Mouse (Mus musculus): ENCODE results near the gene Hsph1.

DNA sequence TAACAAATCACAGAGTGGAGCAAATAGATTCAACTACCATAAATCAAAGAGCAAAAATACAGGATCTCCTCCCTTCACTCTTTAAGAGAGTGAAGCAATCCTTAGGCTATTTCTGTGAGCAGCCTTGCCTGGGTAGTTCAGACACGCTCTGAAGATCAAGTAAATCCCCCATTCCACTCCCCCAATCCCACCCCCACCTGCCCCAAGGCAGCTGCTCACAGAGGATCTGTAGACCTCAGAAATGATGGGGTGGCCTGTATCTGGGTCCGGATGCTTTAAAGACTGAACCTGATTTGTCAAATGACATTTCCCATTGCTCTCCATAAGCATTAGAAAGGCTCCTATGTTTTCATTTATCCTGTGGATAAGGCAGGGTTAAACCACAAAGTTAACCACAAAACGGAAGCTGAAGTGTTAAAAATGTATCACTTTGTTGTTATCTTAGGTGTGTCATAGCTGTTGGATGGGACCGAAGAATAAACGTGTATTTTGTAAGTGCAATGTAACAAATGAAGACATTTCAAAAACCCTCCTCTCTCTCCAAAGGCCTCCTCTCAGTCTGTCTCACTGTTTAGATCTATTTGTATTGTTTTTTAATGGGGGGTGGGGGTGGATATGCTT, 53.4 kb downstream of the Hsph1 start:
- no peak for TF ChIP-seq CTCF (conservative IDR thresholded peaks at IDR 0.05 in 1 of 2, IDR thresholded peaks at IDR 0.05 in 1 of 2; ENCODE audit: low read depth in 2 of 2, low read length in 2 of 2)
- no peak for TF ChIP-seq EP300 (IDR thresholded peaks at IDR 0.05; ENCODE audit: low read length)
- TF ChIP-seq ETS1 (conservative IDR thresholded peaks at IDR 0.05; ENCODE audit: low read depth, low read length), result no peak
- TF ChIP-seq SIN3A (IDR thresholded peaks at IDR 0.05; ENCODE audit: low read length), result no peak
- TF ChIP-seq POLR2AphosphoS2 (IDR thresholded peaks at IDR 0.05; ENCODE audit: low read depth, low read length), result no peak
- TF ChIP-seq BHLHE40 (IDR thresholded peaks at IDR 0.05; ENCODE audit: low read depth, low read length), result no peak
- no peak for TF ChIP-seq MAX (IDR thresholded peaks at IDR 0.05; ENCODE audit: low read length)
- TF ChIP-seq POLR2A (IDR thresholded peaks at IDR 0.05; ENCODE audit: low read depth, low read length), result no peak

Data from CH12.LX (cell line).